Comparison of ENCODE assay signal across 8 mouse cellular contexts in genomic region chr2:30807147-30807647, GRCm38 (mm10). TPM values are rescaled to one million over a fixed set of nuclear protein-coding genes. Genes with fewer than 3 reads are reported as not detected.
DNase-seq lines count a peak whose midpoint lies in the region; ATAC-seq and TF ChIP-seq lines count a peak whose summit lies in the region.

No protein-coding gene starts in this region.

- 0 out of 2 replicates have a peak, but pooled peaks have one; percentile 23 for ATAC-seq in heart, embryonic 12.5 days (ENCODE audit: insufficient number of reproducible peaks, low FRiP score)
- ATAC-seq in forebrain, embryonic 16.5 days: peak; percentile 41

- H3K27ac ChIP-seq in heart, embryonic 12.5 days (ENCODE audit: poor library complexity, severe bottlenecking): peak overlapping the region; percentile 7; the same call in 1 of the 2 replicates
- H3K27ac ChIP-seq in ES-Bruce4 (ENCODE audit: insufficient read depth, low read length) (peak overlapping the region; percentile 47), macrophage (no peak overlapping the region)
- H3K27ac ChIP-seq in forebrain, embryonic 16.5 days (ENCODE audit: low read length): peak overlapping the region; percentile 74; the same call in 1 of the 2 replicates

- TF ChIP-seq POLR2A in ES-Bruce4 (IDR thresholded peaks at IDR 0.05; ENCODE audit: insufficient read depth, low read length): no peak

- peak overlapping the region; percentile 93 for H3K4me3 ChIP-seq in heart, embryonic 12.5 days
- peak overlapping the region; percentile 87 for H3K4me3 ChIP-seq in ES-Bruce4 (ENCODE audit: low read depth, low read length)
- peak overlapping the region; percentile 79 for H3K4me3 ChIP-seq in forebrain, embryonic 16.5 days (replicated peaks; ENCODE audit: low read length)
- peak overlapping the region; percentile 34 for H3K4me3 ChIP-seq in macrophage (ENCODE audit: inconsistent target)

- H3K36me3 ChIP-seq in heart, embryonic 12.5 days: peaks cover 19% of the 10 kb centered on the region
- H3K36me3 ChIP-seq in ES-Bruce4 (ENCODE audit: control insufficient read depth, insufficient read depth, low read length, poor library complexity, severe bottlenecking) (peaks cover 9% of the 10 kb centered on the region), macrophage (ENCODE audit: inconsistent target) (no peaks in the 10 kb centered on the region)
- 0 out of 2 replicates have a peak, but pooled peaks cover under 1% of the 10 kb centered on the region for H3K36me3 ChIP-seq in forebrain, embryonic 16.5 days (ENCODE audit: control insufficient read depth, insufficient read depth)

- H3K4me2 ChIP-seq in heart, embryonic 12.5 days: peak overlapping the region; percentile 96
- H3K4me2 ChIP-seq in forebrain, embryonic 16.5 days (ENCODE audit: low read length): peak overlapping the region; percentile 94

- no peak for DNase-seq in heart, postnatal 4 days
- DNase-seq in Muller cell, postnatal 12 days (ENCODE audit: inconsistent ontology term): no peak
- no peak for DNase-seq in adrenal gland, adult 18-20 months (ENCODE audit: low spot score in 2 of 2)
- no peak for DNase-seq in left cerebral cortex, adult 9 months (ENCODE audit: low spot score in 2 of 2)

- no peak for TF ChIP-seq EP300 in ES-Bruce4 (IDR thresholded peaks at IDR 0.05; ENCODE audit: insufficient read depth, low read depth, low read length)

- peak overlapping the region; percentile 66 for H3K9ac ChIP-seq in heart, embryonic 12.5 days
- H3K9ac ChIP-seq in ES-Bruce4 (ENCODE audit: low read depth, poor library complexity, severe bottlenecking): peak overlapping the region; percentile 41
- peak overlapping the region; percentile 85 for H3K9ac ChIP-seq in forebrain, embryonic 16.5 days (replicated peaks; ENCODE audit: low read depth, low read length)

- no peaks in the 10 kb centered on the region for H3K9me3 ChIP-seq in heart, embryonic 12.5 days (replicated peaks)
- no peaks in the 10 kb centered on the region for H3K9me3 ChIP-seq in ES-Bruce4 (replicated peaks; ENCODE audit: control insufficient read depth, insufficient read depth, low read length, poor library complexity, severe bottlenecking)
- H3K9me3 ChIP-seq in forebrain, embryonic 16.5 days (ENCODE audit: control insufficient read depth, low read length): no peaks in the 10 kb centered on the region

- peaks cover 21% of the 10 kb centered on the region for H3K4me1 ChIP-seq in heart, embryonic 12.5 days (replicated peaks)
- H3K4me1 ChIP-seq in ES-Bruce4 (ENCODE audit: control insufficient read depth, insufficient read depth, low read length): peaks cover 2% of the 10 kb centered on the region
- H3K4me1 ChIP-seq in forebrain, embryonic 16.5 days (replicated peaks; ENCODE audit: control insufficient read depth, insufficient read depth, low read length): peaks cover 28% of the 10 kb centered on the region

- peaks cover 14% of the 10 kb centered on the region for H3K27me3 ChIP-seq in heart, embryonic 12.5 days (replicated peaks)
- H3K27me3 ChIP-seq in ES-Bruce4 (ENCODE audit: control insufficient read depth, insufficient read depth, low read length, poor library complexity, severe bottlenecking): no peaks in the 10 kb centered on the region
- no peaks in the 10 kb centered on the region for H3K27me3 ChIP-seq in forebrain, embryonic 16.5 days (replicated peaks; ENCODE audit: control insufficient read depth, insufficient read depth, low read length)

- peaks cover 42% of the 10 kb centered on the region for H3K79me2 ChIP-seq in macrophage (ENCODE audit: inconsistent target)

- no peak for TF ChIP-seq CTCF in ES-Bruce4 (IDR thresholded peaks at IDR 0.05; ENCODE audit: low read depth, low read length)

- WGBS in heart, embryonic 12.5 days: 7% methylated on average over 28 of the region's 28 CpGs
- WGBS in forebrain, embryonic 16.5 days: 6% methylated on average over 28 of the region's 28 CpGs
- 10% methylated on average over 27 of the region's 28 CpGs for WGBS in macrophage (ENCODE audit: missing documents)

RNA-seq across cellular contexts. Expression of gene Ntmt1, which starts 0.4 kb away (rescaled TPM):
- polyA plus RNA-seq in heart, embryonic 12.5 days (2016; fragmentation: Nextera tagmentation; extraction: Ambion mirVana): 77.2 and 78.8 TPM in 2 replicates
- total RNA-seq in heart, postnatal 4 days (2021): 10 to 100 TPM; 51.7 to 54.5 TPM
- polyA plus RNA-seq in ES-Bruce4 (2011; ENCODE audit: insufficient read depth, insufficient read length, low read depth, missing spikeins) (42.6 and 46.3 TPM in 2 replicates), macrophage (2018) (3.4 to 13.7 TPM (median 9.8 TPM) in 3 replicates)
- polyA plus RNA-seq in forebrain, embryonic 16.5 days (2015; fragmentation: Nextera tagmentation; extraction: Ambion mirVana): 120 and 121 TPM in 2 replicates
- 10 to 100 TPM in 22 of 26 experiments, 1 to 10 TPM in 4; 6.2 to 26.4 (median 14.0) TPM for total RNA-seq in macrophage (2018; cell fraction: chromatin; rRNA removed)
- total RNA-seq in macrophage (2018; cell fraction: cytosol; rRNA removed): 10 to 100 TPM in 10 of 26 experiments, 1 to 10 TPM in 16; 6.2 to 13.3 (median 9.8) TPM
- total RNA-seq in macrophage (2018; cell fraction: nucleus; rRNA removed): 10 to 100 TPM in 14 of 26 experiments, 1 to 10 TPM in 12; 4.6 to 20.5 (median 10.0) TPM
- 10 to 100 TPM; 35.2 to 42.8 TPM for total RNA-seq in adrenal gland, adult 18-20 months (2021)

RNA-seq across cellular contexts. Expression of gene 1700001O22Rik, which starts 3.7 kb away (rescaled TPM):
- 1.0 and 2.2 TPM in 2 replicates for polyA plus RNA-seq in heart, embryonic 12.5 days (2016; fragmentation: Nextera tagmentation; extraction: Ambion mirVana)
- 1 to 10 TPM; 2.6 to 4.0 TPM for total RNA-seq in heart, postnatal 4 days (2021)
- polyA plus RNA-seq in ES-Bruce4 (2011; ENCODE audit: insufficient read depth, insufficient read length, low read depth, missing spikeins) (2.2 and 2.4 TPM in 2 replicates), macrophage (2018) (not detected in 3 replicates)
- polyA plus RNA-seq in forebrain, embryonic 16.5 days (2015; fragmentation: Nextera tagmentation; extraction: Ambion mirVana): 2.1 and 2.9 TPM in 2 replicates
- not detected for total RNA-seq in macrophage (2018; cell fraction: chromatin; rRNA removed)
- total RNA-seq in macrophage (2018; cell fraction: cytosol; rRNA removed): under 1 TPM in 1 of 26 experiments, not detected in 25; 0.18 TPM
- total RNA-seq in macrophage (2018; cell fraction: nucleus; rRNA removed): not detected
- total RNA-seq in adrenal gland, adult 18-20 months (2021): 1 to 10 TPM; 2.1 to 2.8 TPM

RNA-seq across cellular contexts. Expression of gene Asb6, which starts 22.9 kb away (rescaled TPM):
- 24.2 and 25.5 TPM in 2 replicates for polyA plus RNA-seq in heart, embryonic 12.5 days (2016; fragmentation: Nextera tagmentation; extraction: Ambion mirVana)
- total RNA-seq in heart, postnatal 4 days (2021): 10 to 100 TPM; 11.7 to 13.2 TPM
- 18.4 and 19.9 TPM in 2 replicates for polyA plus RNA-seq in ES-Bruce4 (2011; ENCODE audit: insufficient read depth, insufficient read length, low read depth, missing spikeins)
- polyA plus RNA-seq in forebrain, embryonic 16.5 days (2015; fragmentation: Nextera tagmentation; extraction: Ambion mirVana): 41.2 and 47.2 TPM in 2 replicates
- total RNA-seq in macrophage (2018; cell fraction: chromatin; rRNA removed): 10 to 100 TPM; 13.9 to 87.4 (median 52.4) TPM
- total RNA-seq in macrophage (2018; cell fraction: cytosol; rRNA removed): 10 to 100 TPM; 13.1 to 25.6 (median 20.4) TPM
- 10 to 100 TPM; 18.0 to 66.2 (median 37.5) TPM for total RNA-seq in macrophage (2018; cell fraction: nucleus; rRNA removed)
- 20.4 to 25.2 TPM (median 23.8 TPM) in 3 replicates for polyA plus RNA-seq in macrophage (2018)
- 10 to 100 TPM; 27.1 to 33.8 TPM for total RNA-seq in adrenal gland, adult 18-20 months (2021)

RNA-seq across cellular contexts. Expression of gene Prrx2, which starts 27.6 kb away (rescaled TPM):
- 58.8 and 63.9 TPM in 2 replicates for polyA plus RNA-seq in heart, embryonic 12.5 days (2016; fragmentation: Nextera tagmentation; extraction: Ambion mirVana)
- total RNA-seq in heart, postnatal 4 days (2021): 1 to 10 TPM; 8.7 to 9.4 TPM
- 6.5 and 6.9 TPM in 2 replicates for polyA plus RNA-seq in ES-Bruce4 (2011; ENCODE audit: insufficient read depth, insufficient read length, low read depth, missing spikeins)
- 1.9 and 4.0 TPM in 2 replicates for polyA plus RNA-seq in forebrain, embryonic 16.5 days (2015; fragmentation: Nextera tagmentation; extraction: Ambion mirVana)
- 10 to 100 TPM in 1 of 26 experiments, not detected in 25; 10.7 TPM for total RNA-seq in macrophage (2018; cell fraction: chromatin; rRNA removed)
- not detected for total RNA-seq in macrophage (2018; cell fraction: cytosol; rRNA removed)
- 1 to 10 TPM in 1 of 26 experiments, not detected in 25; 1.7 TPM for total RNA-seq in macrophage (2018; cell fraction: nucleus; rRNA removed)
- not detected in 3 replicates for polyA plus RNA-seq in macrophage (2018)
- total RNA-seq in adrenal gland, adult 18-20 months (2021): 1 to 10 TPM in 1 of 2 experiments, under 1 TPM in 1; 0.33 to 1.8 TPM

Comparison
In these comparisons a context has a peak if more than half of its experiments do, and no peak if none do; other contexts are left out.
1. H3K4me3 ChIP-seq: peak in every context shown above with its lines; median percentile 93 in heart, embryonic 12.5 days; 87 in ES-Bruce4; 79 in forebrain, embryonic 16.5 days; 34 in macrophage.